Mouse (Mus musculus): ENCODE measurements around the gene Syvn1. TPM values are rescaled to one million over a fixed set of nuclear protein-coding genes. Genes with fewer than 3 reads are reported as not detected.

Syvn1 gene
- polyA plus RNA-seq, 1 experiment from 2014 or later: 30.0 TPM

GRCm38 (mm10) chr19:6061641-6062302 is 15.4 kb downstream of the Syvn1 start:
- 3% methylated on average over 44 of the region's 44 CpGs for WGBS
- Histone ChIP-seq H3K4me1 (peaks cover 43% of the 10 kb centered on the region), H3K27me3 (no peaks in the 10 kb centered on the region), H3K4me3 (peak overlapping the region; percentile 69), H3K36me3 (peaks cover 13% of the 10 kb centered on the region), H3K27ac (replicated peaks) (peak overlapping the region; percentile 94), H3K9ac (replicated peaks) (peak overlapping the region; percentile 86), H3K9me3 (no peaks in the 10 kb centered on the region), H3K4me2 (replicated peaks) (peak overlapping the region; percentile 99)
- 0 out of 2 replicates have a peak, but pooled peaks have one; percentile 0 for ATAC-seq (ENCODE audit: low FRiP score, low read depth)

GRCm38 (mm10) chr19:6062418-6062817 is 16.0 kb downstream of the Syvn1 start:
- ATAC-seq (ENCODE audit: low FRiP score, low read depth): no peak
- peak overlapping the region; percentile 86; the same call in 1 of the 2 replicates for H3K9ac ChIP-seq (replicated peaks)
- peaks cover 43% of the 10 kb centered on the region for H3K4me1 ChIP-seq
- 70% methylated on average over 5 of the region's 5 CpGs for WGBS
- no peak overlapping the region for H3K27ac ChIP-seq (replicated peaks)
- no peaks in the 10 kb centered on the region for H3K27me3 ChIP-seq
- H3K4me3 ChIP-seq: peak overlapping the region; percentile 69
- H3K9me3 ChIP-seq: no peaks in the 10 kb centered on the region
- peak overlapping the region; percentile 99 for H3K4me2 ChIP-seq (replicated peaks)
- peaks cover 13% of the 10 kb centered on the region for H3K36me3 ChIP-seq

- WGBS: 87% methylated on average over 6 of the region's 6 CpGs
- Histone ChIP-seq H3K4me3 (peak overlapping the region; percentile 69; the same call in 1 of the 2 replicates), H3K27me3 (no peaks in the 10 kb centered on the region), H3K4me1 (peaks cover 47% of the 10 kb centered on the region), H3K36me3 (peaks cover 13% of the 10 kb centered on the region), H3K4me2 (replicated peaks) (0 out of 2 replicates have a peak overlapping the region, but pooled peaks have one; percentile 99), H3K27ac (replicated peaks) (no peak overlapping the region), H3K9ac (replicated peaks) (no peak overlapping the region), H3K9me3 (no peaks in the 10 kb centered on the region)
- ATAC-seq (ENCODE audit: low FRiP score, low read depth): no peak
Observed at GRCm38 (mm10) chr19:6063081-6063480, 16.7 kb downstream of the Syvn1 start.

GRCm38 (mm10) chr19:6066571-6066970 is 20.2 kb downstream of the Syvn1 start:
- ATAC-seq (ENCODE audit: low FRiP score, low read depth): 0 out of 2 replicates have a peak, but pooled peaks have one; percentile 2
- H3K27me3 ChIP-seq: no peaks in the 10 kb centered on the region
- H3K9me3 ChIP-seq: no peaks in the 10 kb centered on the region
- 47% methylated on average over 5 of the region's 5 CpGs for WGBS
- H3K4me2 ChIP-seq (replicated peaks): peak overlapping the region; percentile 93
- peaks cover 29% of the 10 kb centered on the region for H3K36me3 ChIP-seq
- H3K4me1 ChIP-seq: peaks cover 37% of the 10 kb centered on the region
- peak overlapping the region; percentile 75 for H3K9ac ChIP-seq (replicated peaks)
- peak overlapping the region; percentile 88 for H3K27ac ChIP-seq (replicated peaks)
- H3K4me3 ChIP-seq: peak overlapping the region; percentile 56

GRCm38 (mm10) chr19:6067011-6067723 is 20.8 kb downstream of the Syvn1 start:
- peak; percentile 71 for ATAC-seq (ENCODE audit: low FRiP score, low read depth)
- under 1% methylated on average over 30 of the region's 30 CpGs for WGBS

GRCm38 (mm10) chr19:6067724-6068415 is 21.5 kb downstream of the Syvn1 start, which contains the start of gene Tm7sf2:
Gene Tm7sf2, minus strand, starts transcription at chr19:6068373.
- ATAC-seq (ENCODE audit: low FRiP score, low read depth): peak; percentile 92
- Histone ChIP-seq H3K36me3 (peaks cover 30% of the 10 kb centered on the region), H3K27me3 (no peaks in the 10 kb centered on the region), H3K4me1 (peaks cover 24% of the 10 kb centered on the region), H3K4me2 (replicated peaks) (peak within 1 kb of the TSS; percentile 93), H3K4me3 (peak within 1 kb of the TSS; percentile 56), H3K9ac (replicated peaks) (peak within 1 kb of the TSS; percentile 75), H3K27ac (replicated peaks) (peak within 1 kb of the TSS; percentile 88), H3K9me3 (no peaks in the 10 kb centered on the region)
- 9% methylated on average over 33 of the region's 33 CpGs for WGBS

More at GRCm38 (mm10) chr19:6067011-6067723, 20.8 kb downstream of the Syvn1 start:
- Histone ChIP-seq H3K27me3 (no peaks in the 10 kb centered on the region), H3K4me1 (peaks cover 31% of the 10 kb centered on the region), H3K9ac (replicated peaks) (peak overlapping the region; percentile 75), H3K27ac (replicated peaks) (peak overlapping the region; percentile 88), H3K4me3 (peak overlapping the region; percentile 56), H3K9me3 (no peaks in the 10 kb centered on the region), H3K36me3 (peaks cover 30% of the 10 kb centered on the region), H3K4me2 (replicated peaks) (peak overlapping the region; percentile 93)

- no peak overlapping the region for H3K4me2 ChIP-seq (replicated peaks)
- 85% methylated on average over 4 of the region's 4 CpGs for WGBS
- no peak overlapping the region for H3K4me3 ChIP-seq
Observed at GRCm38 (mm10) chr19:6068951-6069350, 22.6 kb downstream of the Syvn1 start.

GRCm38 (mm10) chr19:6069851-6070250 is 23.5 kb downstream of the Syvn1 start:
- peaks cover 41% of the 10 kb centered on the region for H3K36me3 ChIP-seq
- no peak overlapping the region for H3K4me3 ChIP-seq
- no peak for ATAC-seq (ENCODE audit: low FRiP score, low read depth)
- no peaks in the 10 kb centered on the region for H3K9me3 ChIP-seq
- no peaks in the 10 kb centered on the region for H3K27me3 ChIP-seq
- no peak overlapping the region for H3K9ac ChIP-seq (replicated peaks)
- no peak overlapping the region for H3K27ac ChIP-seq (replicated peaks)
- no peak overlapping the region for H3K4me2 ChIP-seq (replicated peaks)
- WGBS: 90% methylated on average over 10 of the region's 10 CpGs
- peaks cover 20% of the 10 kb centered on the region for H3K4me1 ChIP-seq

More at GRCm38 (mm10) chr19:6068951-6069350, 22.6 kb downstream of the Syvn1 start:
- Histone ChIP-seq H3K27ac (replicated peaks) (no peak overlapping the region), H3K4me1 (peaks cover 20% of the 10 kb centered on the region), H3K27me3 (no peaks in the 10 kb centered on the region), H3K36me3 (peaks cover 33% of the 10 kb centered on the region), H3K9ac (replicated peaks) (no peak overlapping the region), H3K9me3 (no peaks in the 10 kb centered on the region)
- no peak for ATAC-seq (ENCODE audit: low FRiP score, low read depth)

GRCm38 (mm10) chr19:6070571-6071250 is 24.3 kb downstream of the Syvn1 start:
- H3K4me3 ChIP-seq: no peak overlapping the region
- no peak overlapping the region for H3K4me2 ChIP-seq (replicated peaks)
- no peak for ATAC-seq (ENCODE audit: low FRiP score, low read depth)
- H3K9ac ChIP-seq (replicated peaks): no peak overlapping the region
- WGBS: 92% methylated on average over 31 of the region's 31 CpGs
- H3K36me3 ChIP-seq: peaks cover 44% of the 10 kb centered on the region
- no peaks in the 10 kb centered on the region for H3K27me3 ChIP-seq
- no peak overlapping the region for H3K27ac ChIP-seq (replicated peaks)
- H3K4me1 ChIP-seq: peaks cover 23% of the 10 kb centered on the region
- no peaks in the 10 kb centered on the region for H3K9me3 ChIP-seq

- H3K9me3 ChIP-seq: no peaks in the 10 kb centered on the region
- H3K9ac ChIP-seq (replicated peaks): no peak overlapping the region
- no peak overlapping the region for H3K4me2 ChIP-seq (replicated peaks)
- peaks cover 25% of the 10 kb centered on the region for H3K4me1 ChIP-seq
- no peak for ATAC-seq (ENCODE audit: low FRiP score, low read depth)
- no peak overlapping the region for H3K4me3 ChIP-seq
- 96% methylated on average over 19 of the region's 19 CpGs for WGBS
- no peaks in the 10 kb centered on the region for H3K27me3 ChIP-seq
- H3K36me3 ChIP-seq: peaks cover 44% of the 10 kb centered on the region
- no peak overlapping the region for H3K27ac ChIP-seq (replicated peaks)
Observed at GRCm38 (mm10) chr19:6071261-6071660, 24.9 kb downstream of the Syvn1 start.

GRCm38 (mm10) chr19:6073889-6074288 is 27.5 kb downstream of the Syvn1 start:
- no peak overlapping the region for H3K4me2 ChIP-seq (replicated peaks)
- peaks cover 42% of the 10 kb centered on the region for H3K36me3 ChIP-seq
- H3K27ac ChIP-seq (replicated peaks): no peak overlapping the region
- H3K4me1 ChIP-seq: peaks cover 17% of the 10 kb centered on the region
- H3K27me3 ChIP-seq: no peaks in the 10 kb centered on the region
- ATAC-seq (ENCODE audit: low FRiP score, low read depth): no peak
- H3K9me3 ChIP-seq: no peaks in the 10 kb centered on the region
- 92% methylated on average over 5 of the region's 5 CpGs for WGBS
- no peak overlapping the region for H3K9ac ChIP-seq (replicated peaks)
- no peak overlapping the region for H3K4me3 ChIP-seq
